Mouse (Mus musculus) lung, adult 2 months (tissue): ENCODE results near the gene Slc48a1.

ENCODE experiments used
- CTCF ChIP-seq: fragments of 200-500 bp; IDR thresholded peaks from 2 replicates; pipeline ENCODE4 v1.5.1; 2011; ENCODE audit warnings: mild to moderate bottlenecking, low read length, control low read depth; ENCODE audit not compliant: insufficient read depth
- POLR2A ChIP-seq: fragments of 200-500 bp; IDR thresholded peaks from 2 replicates; pipeline ENCODE4 v1.6.1; 2011; ENCODE audit warnings: low read depth, mild to moderate bottlenecking, control low read depth, low read length, borderline replicate concordance; ENCODE audit errors: extremely low read depth

DNA sequence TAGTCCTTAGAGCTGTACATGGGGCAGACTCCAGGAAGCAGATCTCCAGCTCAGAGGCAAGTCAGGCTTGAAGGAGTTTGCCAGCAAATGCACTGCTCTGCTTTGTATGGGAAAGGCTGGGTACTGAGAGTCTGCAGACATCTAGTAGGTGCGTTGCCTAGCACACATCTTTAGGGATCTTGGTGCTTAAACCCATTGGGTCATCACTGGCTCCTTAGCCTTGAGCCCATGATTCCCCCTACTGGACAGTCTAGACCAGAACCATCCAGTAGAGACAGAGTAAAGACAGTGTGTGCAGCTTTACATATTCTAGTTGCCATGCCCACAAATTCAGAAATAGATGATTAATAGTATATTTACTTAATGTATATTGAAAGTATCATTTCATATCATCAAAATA, 62.5 kb downstream of the Slc48a1 start:
- TF ChIP-seq CTCF (no peak), POLR2A (no peak)
